Mouse (Mus musculus) MEL (cell line): ENCODE data around the gene Ifi208.

Experiments
- BHLHE40 ChIP-seq: IDR thresholded peaks from 2 replicates; pipeline ENCODE4 v1.6.1; 2012; ENCODE audit warnings: low read depth, mild to moderate bottlenecking, inconsistent platforms, low read length, improper control_type of control experiment, borderline replicate concordance
- CTCF ChIP-seq, 3 experiments: IDR thresholded peaks in 2 of 3; conservative IDR thresholded peaks in 1 of 3; 2 replicates each; pipeline ENCODE4 v1.5.1; 2011 to 2012; ENCODE audit warnings: low read length in 3 of 3, low read depth in 2 of 3, mild to moderate bottlenecking in 2 of 3, improper control_type of control experiment in 1 of 3, inconsistent platforms in 1 of 3, mixed read lengths in 1 of 3, moderate library complexity in 1 of 3; ENCODE audit not compliant: control insufficient read depth in 1 of 3, insufficient read depth in 1 of 3, poor library complexity in 1 of 3, severe bottlenecking in 1 of 3
- ELF1 ChIP-seq: IDR thresholded peaks from 2 replicates; pipeline ENCODE4 v1.6.1; 2014; ENCODE audit warnings: low read depth, mild to moderate bottlenecking, inconsistent platforms, low read length, improper control_type of control experiment, moderate library complexity
- EP300 ChIP-seq, 2 experiments: IDR thresholded peaks; 2 replicates each; pipeline ENCODE4 v1.6.1; 2011; ENCODE audit warnings: improper control_type of control experiment in 2 of 2, low read length in 2 of 2, low read depth in 1 of 2, mild to moderate bottlenecking in 1 of 2
- ETS1 ChIP-seq: IDR thresholded peaks from 2 replicates; pipeline ENCODE4 v1.6.1; 2012; ENCODE audit warnings: low read depth, mild to moderate bottlenecking, inconsistent platforms, low read length, improper control_type of control experiment, moderate library complexity
- MAFK ChIP-seq: IDR thresholded peaks from 2 replicates; pipeline ENCODE4 v1.6.1; 2011; ENCODE audit warnings: low read depth, mild to moderate bottlenecking, low read length, improper control_type of control experiment, borderline replicate concordance
- MAX ChIP-seq: IDR thresholded peaks from 2 replicates; pipeline ENCODE4 v1.6.1; 2011; ENCODE audit warnings: low read length, improper control_type of control experiment
- MAZ ChIP-seq: IDR thresholded peaks from 2 replicates; pipeline ENCODE4 v1.6.1; 2012; ENCODE audit warnings: low read depth, mild to moderate bottlenecking, inconsistent platforms, low read length, improper control_type of control experiment
- MEF2A ChIP-seq: IDR thresholded peaks from 2 replicates; pipeline ENCODE4 v1.6.1; 2014; ENCODE audit warnings: low read depth, mild to moderate bottlenecking, inconsistent platforms, low read length, improper control_type of control experiment; ENCODE audit not compliant: poor library complexity, insufficient replicate concordance, severe bottlenecking; ENCODE audit errors: extremely low read depth
- POLR2A ChIP-seq, 2 experiments: IDR thresholded peaks; 2 replicates each; pipeline ENCODE4 v1.6.1; 2011 to 2012; ENCODE audit warnings: low read length in 2 of 2, mild to moderate bottlenecking in 2 of 2, control low read depth in 1 of 2, improper control_type of control experiment in 1 of 2, low read depth in 1 of 2, moderate library complexity in 1 of 2; ENCODE audit not compliant: control insufficient read depth in 1 of 2, insufficient read depth in 1 of 2, poor library complexity in 1 of 2
- RAD21 ChIP-seq: IDR thresholded peaks from 2 replicates; pipeline ENCODE4 v1.6.1; 2011; ENCODE audit warnings: mild to moderate bottlenecking, low read depth, low read length, improper control_type of control experiment
- UBTF ChIP-seq: IDR thresholded peaks from 2 replicates; pipeline ENCODE4 v1.6.1; 2012; ENCODE audit warnings: low read depth, mild to moderate bottlenecking, inconsistent platforms, low read length, improper control_type of control experiment, moderate library complexity, borderline replicate concordance; ENCODE audit not compliant: insufficient read depth
- USF1 ChIP-seq: IDR thresholded peaks from 2 replicates; pipeline ENCODE4 v1.6.1; 2014; ENCODE audit warnings: low read depth, mild to moderate bottlenecking, inconsistent platforms, low read length, improper control_type of control experiment, moderate library complexity

- TF ChIP-seq BHLHE40: no peak
- TF ChIP-seq CTCF (IDR thresholded peaks at IDR 0.05 in 2 of 3, conservative IDR thresholded peaks at IDR 0.05 in 1 of 3; ENCODE audit: control insufficient read depth in 1 of 3, insufficient read depth in 1 of 3, low read depth in 2 of 3, low read length in 3 of 3, poor library complexity in 1 of 3, severe bottlenecking in 1 of 3): no peak
- no peak for TF ChIP-seq ETS1
- TF ChIP-seq UBTF: no peak
- TF ChIP-seq EP300 (IDR thresholded peaks at IDR 0.05; ENCODE audit: low read depth in 1 of 2, low read length in 2 of 2): no peak
- no peak for TF ChIP-seq POLR2A (IDR thresholded peaks at IDR 0.05; ENCODE audit: control insufficient read depth in 1 of 2, insufficient read depth in 1 of 2, low read depth in 1 of 2, low read length in 2 of 2, poor library complexity in 1 of 2)
- TF ChIP-seq MEF2A: no peak
- TF ChIP-seq USF1: no peak
- no peak for TF ChIP-seq MAX
- TF ChIP-seq ELF1: no peak
- no peak for TF ChIP-seq MAZ
- no peak for TF ChIP-seq MAFK
- TF ChIP-seq RAD21: no peak
Observed at GRCm38 (mm10) chr1:173740537-173740936, 67.1 kb downstream of the Ifi208 start.
